Mouse (Mus musculus) lung, embryonic 14.5 days (tissue): ENCODE results near the gene Net1. TPM values are rescaled to one million over a fixed set of nuclear protein-coding genes. Genes with fewer than 3 reads are reported as not detected.

Experiments used
- ATAC-seq: fragments of 200-750 bp; cut with Nextera tagmentation; 2 replicates; pipeline ENCODE4 v1.8.0; 2017; ENCODE audit warnings: mild to moderate bottlenecking, moderate TSS enrichment, moderate library complexity; ENCODE audit not compliant: insufficient read depth
- DNase-seq: peaks from one replicate; pipeline ENCODE4 v3.0.0-alpha.2; 2015
- H3K27ac ChIP-seq: fragments of 300-500 bp; sonication (generic); 2 replicates; pipeline ENCODE4 v1.5.1; 2014; ENCODE audit warnings: low read depth, mild to moderate bottlenecking, moderate library complexity
- H3K27me3 ChIP-seq: fragments of 300-500 bp; sonication (generic); 2 replicates; pipeline ENCODE4 v1.6.1; 2014; ENCODE audit warnings: low read length, control low read depth; ENCODE audit not compliant: insufficient read depth
- H3K36me3 ChIP-seq: fragments of 300-500 bp; sonication (generic); 2 replicates; pipeline ENCODE4 v1.6.1; 2014; ENCODE audit warnings: control low read depth; ENCODE audit not compliant: insufficient read depth
- H3K4me1 ChIP-seq: fragments of 300-500 bp; sonication (generic); 2 replicates; pipeline ENCODE4 v1.6.1; 2014; ENCODE audit warnings: antibody characterized with exemption, control low read depth; ENCODE audit not compliant: insufficient read depth
- H3K4me2 ChIP-seq: fragments of 300-500 bp; sonication (generic); 2 replicates; pipeline ENCODE4 v1.6.1; 2014; ENCODE audit warnings: mild to moderate bottlenecking
- H3K4me3 ChIP-seq: fragments of 300-500 bp; sonication (generic); 2 replicates; pipeline ENCODE4 v1.5.1; 2014; ENCODE audit warnings: low read depth, low read length
- H3K9ac ChIP-seq: fragments of 300-500 bp; sonication (generic); 2 replicates; pipeline ENCODE4 v1.6.1; 2014
- H3K9me3 ChIP-seq: fragments of 300-500 bp; sonication (generic); 2 replicates; pipeline ENCODE4 v1.6.1; 2016; ENCODE audit warnings: low read depth, low read length, control low read depth
- CTCF ChIP-seq: IDR thresholded peaks from 2 replicates; pipeline ENCODE4 v1.5.1; 2016; ENCODE audit warnings: antibody characterized with exemption, low read depth
- WGBS: fragments of 180-500 bp; shearing (Covaris S2); extraction: QIAGEN DNeasy Blood & Tissue Kit; methylation state at CpG from one replicate; pipeline ENCODE4 v1.1.7; 2014; 5-methylcytosine and 5-hydroxymethylcytosine counted together
- polyA plus RNA-seq: library from polyadenylated mRNA; unstranded; fragments of >200 nt; fragmentation: Nextera tagmentation; extraction: Ambion mirVana; gene quantifications from 2 replicates; pipeline ENCODE4 v1.2.1, GENCODE M21; 2014

Gene Net1
- polyA plus RNA-seq, 1 experiment from 2014 or later = 71.4 TPM

GRCm38 (mm10) chr13:3869901-3870300 lies 48.1 kb downstream of the Net1 start:
- no peak for TF ChIP-seq CTCF

DNA sequence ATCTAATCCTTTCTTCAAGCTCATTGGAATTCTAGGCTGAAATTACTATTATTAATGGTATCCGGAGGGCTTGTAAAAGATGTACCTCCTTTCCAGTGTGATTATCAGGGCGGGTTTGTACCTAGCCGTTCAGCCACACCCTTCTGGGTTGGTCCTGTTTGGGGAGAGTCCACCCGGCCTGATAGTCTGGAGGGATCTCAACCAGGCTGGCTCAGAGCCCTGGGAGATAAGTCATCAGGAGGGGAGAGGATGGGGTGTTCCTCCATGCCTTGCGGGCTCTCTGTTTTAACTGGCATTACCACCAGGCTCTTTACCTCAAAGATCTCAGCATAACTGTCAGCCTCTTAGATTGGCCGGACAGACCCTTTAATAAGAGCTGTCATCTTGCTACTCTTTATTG lies 50.9 kb downstream of the Net1 start:
- peak; percentile 41; the same call in 1 of the 2 replicates for ATAC-seq
- Histone ChIP-seq H3K9ac (no peak overlapping the region), H3K4me2 (no peak overlapping the region), H3K27ac (no peak overlapping the region), H3K27me3 (no peaks in the 10 kb centered on the region), H3K9me3 (no peaks in the 10 kb centered on the region), H3K4me1 (no peaks in the 10 kb centered on the region), H3K4me3 (no peak overlapping the region), H3K36me3 (no peaks in the 10 kb centered on the region)
- TF ChIP-seq CTCF = no peak
- no peak for DNase-seq
- WGBS = 82% methylated on average over 6 of the region's 6 CpGs

More at GRCm38 (mm10) chr13:3869901-3870300, 48.1 kb downstream of the Net1 start:
- ATAC-seq (peak; percentile 73; the same call in 1 of the 2 replicates), DNase-seq (peak; percentile 24)
- H3K27ac ChIP-seq = no peak overlapping the region
- no peak overlapping the region for H3K4me2 ChIP-seq
- no peaks in the 10 kb centered on the region for H3K27me3 ChIP-seq
- H3K9ac ChIP-seq = no peak overlapping the region
- H3K4me3 ChIP-seq = no peak overlapping the region
- no peaks in the 10 kb centered on the region for H3K4me1 ChIP-seq
- H3K36me3 ChIP-seq = no peaks in the 10 kb centered on the region
- no peaks in the 10 kb centered on the region for H3K9me3 ChIP-seq

GRCm38 (mm10) chr13:3866355-3867052 lies 51.5 kb downstream of the Net1 start:
- 73% methylated on average over 8 of the region's 8 CpGs for WGBS
- no peaks in the 10 kb centered on the region for H3K4me1 ChIP-seq
- no peak overlapping the region for H3K4me3 ChIP-seq
- H3K9ac ChIP-seq = no peak overlapping the region
- TF ChIP-seq CTCF = no peak
- H3K9me3 ChIP-seq = no peaks in the 10 kb centered on the region
- H3K27ac ChIP-seq = peak overlapping the region; percentile 27; the same call in 1 of the 2 replicates
- H3K4me2 ChIP-seq = no peak overlapping the region
- no peaks in the 10 kb centered on the region for H3K27me3 ChIP-seq
- no peak for DNase-seq
- no peak; the same call in 1 of the 2 replicates for ATAC-seq
- H3K36me3 ChIP-seq = no peaks in the 10 kb centered on the region

DNA sequence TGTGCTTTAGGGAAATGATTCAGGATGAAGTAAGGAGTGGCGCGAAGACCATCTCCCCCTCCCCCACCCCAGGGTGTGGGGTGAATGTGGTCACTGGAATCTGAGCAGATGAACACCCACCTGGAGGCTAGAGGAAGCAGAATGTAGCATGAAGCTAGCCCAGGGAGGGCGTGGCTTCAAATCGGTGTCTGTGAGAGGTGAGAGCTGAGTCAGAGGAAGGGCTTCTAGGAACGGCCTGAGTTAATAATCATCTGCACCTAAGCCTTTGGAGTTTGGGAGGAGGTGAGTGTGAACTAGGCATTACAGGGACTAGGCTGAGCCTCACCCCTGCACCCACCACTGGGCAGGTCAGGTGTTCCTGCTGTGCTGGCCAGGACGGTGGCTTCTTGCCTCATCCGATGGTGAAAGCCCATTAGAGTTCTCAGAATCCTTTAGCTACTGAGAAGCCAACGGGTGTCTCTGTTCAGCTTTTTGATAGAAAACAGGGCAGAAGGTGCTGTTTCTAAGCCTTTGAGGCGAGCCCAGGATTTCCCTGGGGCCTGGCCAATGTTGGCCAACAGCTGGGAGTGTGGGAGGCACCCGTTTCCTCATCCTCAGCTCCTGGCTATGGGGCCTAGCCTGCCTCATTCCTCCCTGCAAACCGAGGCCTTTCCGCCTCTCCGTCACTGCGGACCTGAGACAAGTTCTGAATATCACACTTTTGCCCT lies 52.2 kb downstream of the Net1 start:
- Histone ChIP-seq H3K4me2 (no peak overlapping the region), H3K27me3 (no peaks in the 10 kb centered on the region), H3K9ac (no peak overlapping the region), H3K27ac (peak overlapping the region; percentile 27; the same call in 1 of the 2 replicates), H3K36me3 (no peaks in the 10 kb centered on the region), H3K9me3 (no peaks in the 10 kb centered on the region), H3K4me1 (no peaks in the 10 kb centered on the region), H3K4me3 (no peak overlapping the region)
- DNase-seq (no peak), ATAC-seq (peak; percentile 15; the same call in 1 of the 2 replicates)
- 71% methylated on average over 14 of the region's 14 CpGs for WGBS
- TF ChIP-seq CTCF = no peak

GRCm38 (mm10) chr13:3862922-3863580 lies 55.0 kb downstream of the Net1 start:
- no peak for TF ChIP-seq CTCF
- ATAC-seq = no peak
- no peak overlapping the region for H3K4me2 ChIP-seq
- no peak overlapping the region for H3K9ac ChIP-seq
- no peak for DNase-seq
- H3K9me3 ChIP-seq = no peaks in the 10 kb centered on the region
- no peaks in the 10 kb centered on the region for H3K27me3 ChIP-seq
- no peaks in the 10 kb centered on the region for H3K4me1 ChIP-seq
- H3K4me3 ChIP-seq = no peak overlapping the region
- WGBS = 85% methylated on average over 10 of the region's 10 CpGs
- no peaks in the 10 kb centered on the region for H3K36me3 ChIP-seq
- no peak overlapping the region for H3K27ac ChIP-seq

DNA sequence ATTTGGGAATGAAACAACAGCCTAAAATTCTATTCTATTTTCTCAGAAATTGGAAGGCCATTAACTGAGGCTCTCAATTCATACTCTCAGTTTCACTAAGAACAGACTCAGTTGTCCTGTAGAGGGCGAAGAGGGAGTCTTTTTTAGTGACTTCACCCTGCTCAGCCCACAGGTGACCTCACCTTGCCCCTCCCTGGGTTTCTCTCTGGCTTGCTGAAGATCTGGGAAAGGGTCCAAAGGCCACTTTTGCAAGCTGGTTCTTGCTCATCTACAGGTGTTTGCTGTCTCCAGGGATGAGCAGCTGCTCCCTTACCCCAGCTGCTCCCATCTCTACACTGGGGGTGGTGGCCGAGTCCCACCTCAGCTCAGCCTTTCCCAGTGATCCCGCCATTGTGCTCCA lies 55.7 kb downstream of the Net1 start:
- H3K9ac ChIP-seq = no peak overlapping the region
- H3K27ac ChIP-seq = no peak overlapping the region
- no peaks in the 10 kb centered on the region for H3K27me3 ChIP-seq
- H3K9me3 ChIP-seq = no peaks in the 10 kb centered on the region
- 75% methylated on average over 3 of the region's 3 CpGs for WGBS
- no peak for ATAC-seq
- no peak for DNase-seq
- H3K36me3 ChIP-seq = no peaks in the 10 kb centered on the region
- no peak overlapping the region for H3K4me3 ChIP-seq
- no peak for TF ChIP-seq CTCF
- no peak overlapping the region for H3K4me2 ChIP-seq
- H3K4me1 ChIP-seq = no peaks in the 10 kb centered on the region

DNA sequence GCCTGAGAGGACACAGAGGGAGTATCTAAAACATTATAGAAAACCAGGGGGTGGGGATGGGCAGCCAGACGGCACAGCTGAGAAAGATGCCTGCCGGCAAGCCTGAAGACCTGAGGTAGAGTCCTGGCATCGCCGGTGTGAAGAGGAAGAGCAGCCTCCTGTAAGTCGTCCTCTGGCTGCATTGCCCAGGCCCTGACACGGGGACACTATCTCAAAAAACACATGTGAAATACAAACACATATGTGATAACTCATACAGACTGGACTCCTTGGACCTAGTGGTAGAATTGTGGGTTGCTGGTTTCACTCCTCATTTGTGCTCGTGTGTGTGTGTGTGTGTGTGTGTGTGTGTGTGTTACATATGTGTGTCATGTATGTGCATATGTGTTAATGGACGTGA lies 56.8 kb downstream of the Net1 start:
- H3K9me3 ChIP-seq = no peaks in the 10 kb centered on the region
- H3K36me3 ChIP-seq = no peaks in the 10 kb centered on the region
- 83% methylated on average over 8 of the region's 8 CpGs for WGBS
- ATAC-seq = 0 out of 2 replicates have a peak, but pooled peaks have one; percentile 14
- no peaks in the 10 kb centered on the region for H3K27me3 ChIP-seq
- H3K4me3 ChIP-seq = no peak overlapping the region
- no peak overlapping the region for H3K27ac ChIP-seq
- H3K9ac ChIP-seq = no peak overlapping the region
- DNase-seq = no peak
- no peak for TF ChIP-seq CTCF
- H3K4me2 ChIP-seq = no peak overlapping the region
- H3K4me1 ChIP-seq = no peaks in the 10 kb centered on the region
